Mouse (Mus musculus): ENCODE data around the gene Stpg3. TPM values are rescaled to one million over a fixed set of nuclear protein-coding genes. Genes with fewer than 3 reads are reported as not detected.

Stpg3 gene
- polyA plus RNA-seq, 1 experiment: 0.08 TPM

DNA sequence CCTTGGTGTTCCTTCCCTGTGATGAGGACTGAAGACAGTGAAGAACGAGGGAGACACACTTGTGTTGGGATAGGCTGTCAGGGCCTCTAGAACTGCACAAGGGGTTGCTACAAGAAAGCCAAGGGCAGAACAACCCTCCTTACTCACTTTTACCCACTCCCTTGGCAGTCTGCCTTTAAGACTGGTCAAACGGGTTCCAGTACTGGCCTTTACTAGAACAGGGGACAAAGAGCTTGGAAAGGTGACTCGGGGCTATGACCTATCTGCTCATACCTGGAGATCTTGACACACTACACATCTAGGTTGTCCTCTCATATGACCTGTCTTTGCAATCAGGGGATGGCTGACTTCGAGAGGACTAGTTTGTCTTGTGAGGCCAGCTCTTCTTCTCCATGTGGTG lies 23.1 kb upstream of the Stpg3 start:
- Histone ChIP-seq H3K27me3 (replicated peaks) (peaks cover 93% of the 10 kb centered on the region), H3K4me1 (peaks cover 54% of the 10 kb centered on the region), H3K9me3 (no peaks in the 10 kb centered on the region), H3K36me3 (replicated peaks; ENCODE audit: low read length) (no peaks in the 10 kb centered on the region), H3K4me3 (replicated peaks) (no peak overlapping the region)
- TF ChIP-seq FLI1 (IDR thresholded peaks at IDR 0.05; ENCODE audit: low read length) (no peak), GATA1 (IDR thresholded peaks at IDR 0.05; ENCODE audit: borderline replicate concordance, low read length) (no peak)

GRCm38 (mm10) chr2:25236614-25237013 lies 22.2 kb upstream of the Stpg3 start, which contains the start of gene Rnf224:
Gene Rnf224, minus strand, starts transcription at chr2:25236787.
- TF ChIP-seq GATA1 (IDR thresholded peaks at IDR 0.05; ENCODE audit: borderline replicate concordance, low read length): no peak
- TF ChIP-seq FLI1 (IDR thresholded peaks at IDR 0.05; ENCODE audit: low read length): no peak

DNA sequence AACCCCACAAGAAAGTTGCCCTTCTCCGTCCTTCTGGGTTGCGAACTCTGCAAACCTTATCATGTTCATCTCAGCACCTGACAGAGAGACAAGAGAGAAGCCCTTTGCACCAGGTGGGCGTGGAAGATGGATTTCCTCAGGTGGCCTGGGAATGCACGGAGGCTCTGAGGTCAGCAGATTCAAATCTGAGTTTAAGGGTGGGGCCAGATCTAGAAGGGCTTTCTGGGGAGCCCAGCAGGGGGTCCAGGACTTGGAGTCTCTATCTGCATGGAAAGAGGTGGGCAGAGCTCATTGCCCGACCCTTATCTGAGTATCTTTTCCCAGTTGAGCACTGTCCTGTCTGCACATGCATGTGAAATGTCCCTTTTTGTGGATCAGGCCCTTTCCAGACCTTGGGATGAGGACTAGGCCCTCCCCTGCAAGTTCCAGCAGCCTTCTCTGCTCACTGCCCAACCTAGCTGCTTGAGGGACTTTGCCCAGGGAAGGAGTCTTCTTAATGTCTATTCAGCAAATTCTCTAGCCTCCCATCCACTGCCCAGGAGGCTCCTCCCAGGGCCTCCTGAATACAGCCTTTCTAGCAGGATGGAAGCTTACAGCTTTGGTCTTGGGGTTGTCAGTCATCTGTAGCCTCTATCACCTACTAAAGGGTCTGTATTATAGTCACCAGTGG lies 20.2 kb upstream of the Stpg3 start:
- peaks cover 86% of the 10 kb centered on the region for H3K27me3 ChIP-seq (replicated peaks)

More at GRCm38 (mm10) chr2:25236614-25237013, 22.2 kb upstream of the Stpg3 start, which contains the start of gene Rnf224:
- Histone ChIP-seq H3K36me3 (replicated peaks; ENCODE audit: low read length) (no peaks in the 10 kb centered on the region), H3K4me3 (replicated peaks) (no peak within 1 kb of the TSS), H3K4me1 (peaks cover 49% of the 10 kb centered on the region), H3K9me3 (no peaks in the 10 kb centered on the region), H3K27me3 (replicated peaks) (peaks cover 92% of the 10 kb centered on the region)

GRCm38 (mm10) chr2:25234050-25234449 lies 19.6 kb upstream of the Stpg3 start, which contains the start of gene Slc34a3:
Gene Slc34a3, minus strand, starts transcription at chr2:25234364.
- no peaks in the 10 kb centered on the region for H3K9me3 ChIP-seq
- peaks cover 80% of the 10 kb centered on the region for H3K27me3 ChIP-seq (replicated peaks)
- no peak within 1 kb of the TSS for H3K4me3 ChIP-seq (replicated peaks)
- H3K4me1 ChIP-seq: peaks cover 50% of the 10 kb centered on the region
- TF ChIP-seq GATA1 (IDR thresholded peaks at IDR 0.05; ENCODE audit: borderline replicate concordance, low read length) (no peak), FLI1 (IDR thresholded peaks at IDR 0.05; ENCODE audit: low read length) (no peak)
- no peaks in the 10 kb centered on the region for H3K36me3 ChIP-seq (replicated peaks; ENCODE audit: low read length)

More for the DNA sequence above, 20.2 kb upstream of the Stpg3 start:
- H3K4me3 ChIP-seq (replicated peaks): no peak overlapping the region
- no peak for TF ChIP-seq GATA1 (IDR thresholded peaks at IDR 0.05; ENCODE audit: borderline replicate concordance, low read length)
- no peak for TF ChIP-seq FLI1 (IDR thresholded peaks at IDR 0.05; ENCODE audit: low read length)
- peaks cover 46% of the 10 kb centered on the region for H3K4me1 ChIP-seq
- H3K9me3 ChIP-seq: no peaks in the 10 kb centered on the region
- no peaks in the 10 kb centered on the region for H3K36me3 ChIP-seq (replicated peaks; ENCODE audit: low read length)

- no peak for TF ChIP-seq FLI1 (IDR thresholded peaks at IDR 0.05; ENCODE audit: low read length)
- Histone ChIP-seq H3K36me3 (replicated peaks; ENCODE audit: low read length) (no peaks in the 10 kb centered on the region), H3K4me3 (replicated peaks) (no peak overlapping the region), H3K9me3 (no peaks in the 10 kb centered on the region), H3K4me1 (peaks cover 53% of the 10 kb centered on the region), H3K27me3 (replicated peaks) (peaks cover 75% of the 10 kb centered on the region)
These were observed 19.0 kb upstream of the Stpg3 start for GRCm38 (mm10) chr2:25233421-25233820.

DNA sequence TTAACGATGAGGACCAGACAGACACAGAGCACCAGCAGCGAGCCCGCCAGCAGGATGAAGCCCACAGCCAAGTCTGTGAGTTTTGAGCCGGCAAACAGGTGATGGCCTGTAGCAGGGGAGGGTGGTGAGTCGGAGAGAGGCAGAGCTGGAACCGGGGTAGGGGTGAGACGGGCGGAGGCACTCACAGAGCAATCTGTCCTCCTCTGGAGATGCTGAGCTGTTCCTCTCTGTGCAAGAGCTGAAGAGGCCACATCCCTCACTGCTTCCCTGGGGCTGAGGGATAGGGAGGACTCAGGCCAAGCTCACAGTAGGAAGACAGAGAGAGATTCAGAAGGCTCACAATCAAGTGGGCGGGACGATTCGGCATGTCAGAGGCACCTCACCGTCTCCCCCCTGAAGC lies 16.6 kb upstream of the Stpg3 start:
- no peak overlapping the region for H3K4me3 ChIP-seq (replicated peaks)
- TF ChIP-seq FLI1 (IDR thresholded peaks at IDR 0.05; ENCODE audit: low read length): no peak
- no peak for TF ChIP-seq GATA1 (IDR thresholded peaks at IDR 0.05; ENCODE audit: borderline replicate concordance, low read length)
- H3K36me3 ChIP-seq (replicated peaks; ENCODE audit: low read length): no peaks in the 10 kb centered on the region
- peaks cover 54% of the 10 kb centered on the region for H3K27me3 ChIP-seq (replicated peaks)
- H3K9me3 ChIP-seq: no peaks in the 10 kb centered on the region
- H3K4me1 ChIP-seq: peaks cover 64% of the 10 kb centered on the region

DNA sequence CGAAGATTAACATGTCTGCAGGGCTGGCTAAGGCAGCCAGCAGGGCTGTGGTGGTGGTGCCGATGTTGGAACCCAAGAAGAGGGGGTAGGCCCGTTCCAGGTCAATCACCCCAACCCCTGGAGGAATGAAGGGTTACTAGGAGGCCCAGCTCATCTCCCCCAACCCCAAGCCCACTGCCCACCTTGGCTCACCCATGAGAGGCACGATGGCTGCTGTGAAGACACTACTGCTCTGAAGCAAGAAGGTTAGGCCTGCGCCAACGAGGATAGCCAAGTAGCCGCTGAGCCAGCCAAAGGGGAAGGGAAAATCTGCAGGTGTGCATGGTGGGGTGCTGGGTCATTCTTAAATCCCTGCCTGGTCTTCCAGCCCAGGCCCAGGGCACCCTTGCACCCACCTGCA lies 16.1 kb upstream of the Stpg3 start:
- H3K36me3 ChIP-seq (replicated peaks; ENCODE audit: low read length): no peaks in the 10 kb centered on the region
- peaks cover 66% of the 10 kb centered on the region for H3K4me1 ChIP-seq
- H3K4me3 ChIP-seq (replicated peaks): no peak overlapping the region
- TF ChIP-seq GATA1 (IDR thresholded peaks at IDR 0.05; ENCODE audit: borderline replicate concordance, low read length): no peak
- H3K9me3 ChIP-seq: no peaks in the 10 kb centered on the region
- peaks cover 50% of the 10 kb centered on the region for H3K27me3 ChIP-seq (replicated peaks)

GRCm38 (mm10) chr2:25229582-25229981 lies 15.1 kb upstream of the Stpg3 start:
- Histone ChIP-seq H3K4me3 (replicated peaks) (no peak overlapping the region), H3K9me3 (no peaks in the 10 kb centered on the region), H3K27me3 (replicated peaks) (peaks cover 40% of the 10 kb centered on the region), H3K4me1 (peaks cover 70% of the 10 kb centered on the region), H3K36me3 (replicated peaks; ENCODE audit: low read length) (no peaks in the 10 kb centered on the region)
- TF ChIP-seq FLI1 (IDR thresholded peaks at IDR 0.05; ENCODE audit: low read length) (no peak), GATA1 (IDR thresholded peaks at IDR 0.05; ENCODE audit: borderline replicate concordance, low read length) (no peak)

DNA sequence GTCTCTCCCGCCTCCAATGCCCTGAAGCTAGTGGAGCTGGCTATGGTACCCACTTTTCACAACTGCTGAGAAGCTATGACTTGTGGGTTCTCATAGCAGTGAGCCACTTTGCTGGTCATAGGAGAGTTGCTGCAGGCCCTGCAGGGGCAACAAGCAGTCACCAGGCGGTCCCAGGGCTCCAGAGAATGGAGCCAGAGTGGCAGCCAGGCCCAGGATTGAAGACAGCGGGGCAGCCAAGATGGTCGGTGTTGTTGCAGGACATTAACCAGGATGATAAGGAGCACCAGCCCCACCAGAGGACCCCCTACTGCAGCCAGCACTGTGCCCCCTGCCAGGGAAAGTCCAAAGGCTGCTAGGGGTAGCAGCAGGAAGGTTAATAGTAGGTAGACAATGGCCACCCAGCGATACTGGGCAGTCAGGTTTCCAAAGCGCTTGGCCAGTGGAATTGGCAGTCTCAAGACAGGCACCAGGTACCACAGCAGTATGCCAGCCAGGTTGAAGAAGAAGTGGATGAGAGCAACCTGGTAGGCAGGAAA lies 14.6 kb upstream of the Stpg3 start:
- H3K9me3 ChIP-seq: no peaks in the 10 kb centered on the region
- peak overlapping the region; percentile 90 for H3K4me3 ChIP-seq (replicated peaks)
- H3K4me1 ChIP-seq: peaks cover 67% of the 10 kb centered on the region
- no peaks in the 10 kb centered on the region for H3K36me3 ChIP-seq (replicated peaks; ENCODE audit: low read length)
- no peak for TF ChIP-seq GATA1 (IDR thresholded peaks at IDR 0.05; ENCODE audit: borderline replicate concordance, low read length)
- TF ChIP-seq FLI1 (IDR thresholded peaks at IDR 0.05; ENCODE audit: low read length): no peak
- peaks cover 34% of the 10 kb centered on the region for H3K27me3 ChIP-seq (replicated peaks)

- peak overlapping the region; percentile 90 for H3K4me3 ChIP-seq (replicated peaks)
- H3K4me1 ChIP-seq: peaks cover 66% of the 10 kb centered on the region
- H3K9me3 ChIP-seq: no peaks in the 10 kb centered on the region
- H3K27me3 ChIP-seq (replicated peaks): peaks cover 30% of the 10 kb centered on the region
- TF ChIP-seq GATA1 (IDR thresholded peaks at IDR 0.05; ENCODE audit: borderline replicate concordance, low read length) (no peak), FLI1 (IDR thresholded peaks at IDR 0.05; ENCODE audit: low read length) (no peak)
- H3K36me3 ChIP-seq (replicated peaks; ENCODE audit: low read length): peaks cover 6% of the 10 kb centered on the region
These were observed 14.0 kb upstream of the Stpg3 start for GRCm38 (mm10) chr2:25228431-25228889.

Data from megakaryocyte, embryonic 14.5 days (primary cell).